Mouse (Mus musculus) cortical plate, adult 2 months (tissue): ENCODE measurements around the gene Mvp.

Source experiments
- CTCF ChIP-seq: fragments of 200-500 bp; IDR thresholded peaks from 2 replicates; pipeline ENCODE4 v1.5.1; 2011; ENCODE audit warnings: mild to moderate bottlenecking, control low read depth, low read length; ENCODE audit not compliant: insufficient read depth; ENCODE audit errors: extremely low read depth
- POLR2A ChIP-seq: fragments of 200-500 bp; IDR thresholded peaks from 2 replicates; pipeline ENCODE4 v1.6.1; 2011; ENCODE audit warnings: mild to moderate bottlenecking, low read length, control low read depth; ENCODE audit not compliant: insufficient read depth; ENCODE audit errors: extremely low read depth

- no peak for TF ChIP-seq CTCF
- TF ChIP-seq POLR2A, result no peak
These were observed 59.3 kb downstream of the Mvp start for GRCm38 (mm10) chr7:126955125-126955524.
